Mouse (Mus musculus): Measurements from ENCODE around the gene Men1. TPM values are rescaled to one million over a fixed set of nuclear protein-coding genes. Genes with fewer than 3 reads are reported as not detected.

Men1 gene
- total RNA-seq, 2 experiments from 2014 or later = 67.5 to 73.7 TPM

DNA sequence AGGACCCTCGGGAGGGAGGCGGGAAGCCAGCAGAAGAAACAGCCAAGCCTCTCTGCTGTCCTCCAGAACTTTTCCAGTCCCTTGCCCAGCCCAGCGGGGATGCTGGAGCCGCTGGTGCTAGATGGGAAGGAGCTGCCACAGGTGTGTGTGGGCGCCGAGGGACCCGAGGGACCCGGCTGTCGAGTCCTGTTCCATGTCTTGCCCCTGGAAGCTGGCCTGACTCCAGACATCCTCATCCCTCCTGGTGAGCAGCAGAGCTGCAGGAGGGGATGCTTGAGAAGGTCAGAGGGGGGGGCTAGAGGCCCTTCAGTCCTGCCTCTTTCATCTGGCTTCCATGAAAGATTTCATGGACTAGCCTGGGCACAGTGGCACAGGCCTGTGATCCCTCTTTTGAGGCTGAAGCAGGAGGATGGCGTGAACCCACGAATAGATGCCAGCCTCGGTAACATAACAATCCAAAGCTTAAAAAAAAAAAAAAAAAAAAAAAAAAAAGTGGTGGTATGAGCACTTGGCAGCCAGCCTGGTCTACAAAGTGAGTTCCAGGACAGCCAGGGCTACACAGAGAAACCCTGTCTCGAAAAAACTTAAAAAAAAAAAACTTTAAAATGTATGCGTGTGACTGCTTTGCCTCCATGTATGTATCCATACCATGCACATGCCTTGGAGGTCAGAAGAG lies 16.8 kb downstream of the Men1 start:
- DNase-seq (ENCODE audit: low spot score in 2 of 2) = no peak
- intact Hi-C loops (cut with DNase I) = no loop called here

DNA sequence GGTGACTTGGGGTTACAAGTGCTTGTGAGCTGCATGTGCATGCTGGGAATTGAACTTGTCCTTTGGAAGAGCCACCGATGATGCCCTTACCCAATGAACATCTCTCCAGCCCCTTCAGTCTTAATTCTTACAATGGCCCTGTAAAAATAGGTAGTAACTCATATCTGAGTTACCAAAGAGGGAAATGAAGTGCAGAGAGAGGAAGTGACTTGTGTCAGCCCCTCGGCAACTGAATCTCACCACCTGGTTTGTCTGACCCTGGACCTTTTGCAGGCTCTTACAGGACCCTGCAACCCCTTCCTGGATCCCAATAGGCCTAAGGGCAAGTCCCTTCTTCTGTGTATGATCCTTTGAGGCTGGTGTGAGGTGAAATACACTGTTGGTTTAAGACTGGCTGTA lies 17.3 kb downstream of the Men1 start:
- no peak for DNase-seq (ENCODE audit: low spot score in 2 of 2)
- intact Hi-C loops (cut with DNase I) = no loop called here

DNA sequence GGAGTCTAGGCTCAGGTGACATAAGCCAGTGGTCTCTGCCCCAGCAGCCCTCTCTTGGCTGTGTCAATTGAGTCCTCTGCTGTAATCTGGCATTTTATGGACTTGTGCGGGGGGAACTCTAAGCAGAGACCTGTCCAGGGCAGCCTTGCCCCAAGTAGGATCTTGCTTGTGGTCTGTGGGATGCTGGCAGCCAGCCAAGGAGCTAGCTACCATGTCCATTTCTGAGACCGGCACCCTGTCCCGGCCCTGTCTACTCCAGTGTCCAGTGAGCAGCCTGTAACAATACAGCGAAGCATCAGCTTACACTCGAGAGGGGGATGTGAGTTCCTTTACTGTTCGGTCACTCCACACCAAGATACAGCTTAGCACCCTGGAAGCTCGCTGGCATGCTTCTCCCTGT lies 19.3 kb downstream of the Men1 start:
- DNase-seq (ENCODE audit: low spot score in 2 of 2) = no peak
- intact Hi-C loops (cut with DNase I) = no loop called here

DNA sequence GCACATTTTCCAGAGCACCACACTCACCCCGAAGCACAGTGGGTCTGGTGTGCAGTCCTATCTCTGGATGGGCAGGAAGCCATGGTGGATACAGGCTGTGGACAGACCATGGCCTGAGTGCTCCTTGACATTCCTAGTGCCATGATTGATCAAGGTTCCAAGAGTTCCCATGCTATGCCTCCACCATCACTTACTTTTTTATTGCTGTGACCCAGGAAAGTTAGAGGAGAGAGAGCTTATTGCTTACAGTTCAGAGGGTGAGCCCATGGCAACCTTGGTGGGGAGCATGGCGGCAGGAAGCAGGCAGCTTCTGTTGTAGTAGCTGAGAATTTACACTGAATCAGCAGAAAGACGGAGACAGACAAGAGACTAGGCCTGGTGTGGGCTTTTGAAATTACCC lies 26.5 kb downstream of the Men1 start:
- no peak for DNase-seq (ENCODE audit: low spot score in 2 of 2)
- intact Hi-C loops (cut with DNase I) = no loop called here

DNA sequence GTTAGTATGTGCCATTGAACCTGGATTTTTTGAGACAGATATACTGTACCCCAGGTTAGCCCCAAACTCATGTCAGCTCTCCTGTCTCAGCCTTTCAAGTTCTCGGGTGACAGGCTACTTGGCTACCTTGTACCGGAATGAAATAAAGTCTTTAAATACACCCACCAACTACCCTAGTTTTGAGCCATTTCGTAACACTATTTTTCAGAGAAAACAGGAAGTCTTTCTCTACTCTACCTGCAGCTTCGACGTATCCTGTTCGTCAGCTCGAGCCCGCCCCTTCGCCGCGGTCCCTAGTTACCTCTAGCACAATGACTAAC lies 28.3 kb downstream of the Men1 start:
- intact Hi-C loops (cut with DNase I) = no loop called here
- no peak for DNase-seq (ENCODE audit: low spot score in 2 of 2)

DNA sequence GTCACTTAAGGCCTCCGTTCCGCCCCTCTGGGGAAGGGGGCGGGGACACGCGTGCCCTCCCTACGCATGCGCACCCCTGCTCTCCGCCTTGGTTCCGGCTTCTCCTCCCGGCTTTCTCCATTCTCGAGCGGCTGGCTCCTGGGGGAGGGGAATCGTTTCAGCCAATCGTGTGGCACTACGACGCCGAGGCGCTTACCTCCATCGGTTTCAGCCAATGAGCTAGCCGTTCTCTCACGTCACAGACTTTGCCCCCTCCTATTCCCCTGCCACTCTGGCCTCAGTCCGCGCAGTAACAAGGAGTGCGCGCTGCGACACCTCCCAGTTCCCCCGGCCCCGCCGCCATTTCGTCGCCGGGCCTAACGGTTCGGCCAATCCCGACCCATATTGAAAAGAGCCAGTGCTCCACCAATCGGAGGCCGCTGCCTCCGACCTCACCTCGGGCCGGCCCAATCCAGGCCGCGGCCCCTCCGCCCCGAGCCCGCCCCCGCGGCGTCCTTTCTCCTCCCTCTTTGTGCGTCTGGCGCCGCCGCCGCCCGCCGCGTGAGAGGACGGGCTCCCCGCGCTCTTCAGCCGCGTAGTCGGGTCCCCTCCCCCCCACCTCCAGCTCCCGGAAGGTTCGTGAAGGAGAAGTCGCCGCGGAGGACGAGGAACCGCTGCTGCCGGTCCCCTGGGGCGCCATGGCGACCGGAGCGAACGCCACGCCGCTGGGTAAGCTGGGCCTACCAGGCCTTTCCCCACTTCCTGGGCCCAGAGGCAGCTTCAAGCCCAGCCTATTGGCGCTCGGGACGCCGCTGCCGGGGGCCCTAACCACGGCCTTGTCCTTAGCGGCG lies 28.8 kb downstream of the Men1 start, which contains the start of gene Sf1:
Sf1 (plus strand) TSS at position 280 of the 830 bp plus-strand sequence.
- peak; percentile 100 for DNase-seq (ENCODE audit: low spot score in 2 of 2)
- intact Hi-C loops (cut with DNase I) = no loop called here

DNA sequence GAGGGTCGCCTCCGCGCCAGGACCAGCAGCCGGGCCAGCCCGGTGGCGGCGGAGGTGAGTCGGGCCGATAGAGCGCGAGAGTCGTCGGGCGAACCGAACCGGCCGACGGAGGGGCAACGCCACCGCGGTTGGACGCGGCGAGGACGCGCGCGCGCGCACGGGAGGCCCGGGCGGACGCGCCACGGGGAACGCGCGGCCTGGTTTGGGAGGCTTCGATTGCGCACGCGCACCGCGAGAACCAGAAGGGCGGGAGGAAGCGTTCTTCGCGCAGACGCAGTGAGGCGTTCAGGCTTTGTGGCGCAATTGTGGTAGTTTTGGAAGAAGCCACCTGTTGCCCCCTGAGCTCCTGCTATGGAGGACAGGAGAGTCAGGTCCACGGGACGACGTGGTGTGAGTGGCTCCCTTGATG lies 29.5 kb downstream of the Men1 start:
- intact Hi-C loops (cut with DNase I) = no loop called here
- peak; percentile 91 for DNase-seq (ENCODE audit: low spot score in 2 of 2)

DNA sequence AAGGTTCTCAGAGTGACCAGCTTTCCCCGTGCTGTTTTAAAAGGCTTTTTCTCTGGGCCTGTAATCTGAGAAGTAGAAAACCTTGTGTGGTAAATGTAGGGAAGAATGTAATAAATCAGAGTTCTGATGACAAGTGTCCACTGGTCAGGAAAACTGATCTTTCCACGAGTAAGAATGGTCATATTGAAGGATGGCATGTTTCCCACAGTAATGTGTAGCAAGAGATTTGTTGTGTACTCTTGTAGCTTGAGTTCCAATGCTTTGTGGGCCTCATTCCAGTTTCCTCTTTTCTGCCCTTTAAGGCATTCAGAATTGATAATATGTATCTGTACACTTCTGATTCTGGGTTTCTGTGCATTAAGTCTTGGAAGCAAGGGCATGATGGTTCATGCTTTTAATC lies 30.1 kb downstream of the Men1 start:
- no peak for DNase-seq (ENCODE audit: low spot score in 2 of 2)
- intact Hi-C loops (cut with DNase I) = loop anchor here (5.0 kb wide), 1 partner anchor 52 kb away; the partner anchor contains the start of gene Nrxn2

DNA sequence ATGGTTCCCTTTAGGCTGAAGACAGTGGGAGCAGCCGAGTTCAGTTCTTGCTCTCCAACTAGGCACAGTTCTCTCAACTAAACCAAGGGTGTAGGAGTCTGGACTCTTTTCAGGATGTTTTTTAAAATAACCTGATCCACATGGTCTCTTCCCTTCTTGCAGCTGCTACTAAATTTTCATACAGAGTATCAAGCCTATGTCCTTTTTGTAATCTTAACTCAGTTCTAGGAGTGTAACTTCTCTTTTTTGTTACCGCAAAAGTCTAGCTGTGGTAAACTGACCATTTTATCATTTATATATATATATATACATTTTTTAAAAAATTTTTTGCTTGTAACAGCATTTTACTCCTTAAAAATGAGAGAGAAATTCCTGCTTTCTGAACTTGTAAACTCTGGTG lies 35.4 kb downstream of the Men1 start:
- intact Hi-C loops (cut with DNase I) = no loop called here
- DNase-seq (ENCODE audit: low spot score in 2 of 2) = no peak

DNA sequence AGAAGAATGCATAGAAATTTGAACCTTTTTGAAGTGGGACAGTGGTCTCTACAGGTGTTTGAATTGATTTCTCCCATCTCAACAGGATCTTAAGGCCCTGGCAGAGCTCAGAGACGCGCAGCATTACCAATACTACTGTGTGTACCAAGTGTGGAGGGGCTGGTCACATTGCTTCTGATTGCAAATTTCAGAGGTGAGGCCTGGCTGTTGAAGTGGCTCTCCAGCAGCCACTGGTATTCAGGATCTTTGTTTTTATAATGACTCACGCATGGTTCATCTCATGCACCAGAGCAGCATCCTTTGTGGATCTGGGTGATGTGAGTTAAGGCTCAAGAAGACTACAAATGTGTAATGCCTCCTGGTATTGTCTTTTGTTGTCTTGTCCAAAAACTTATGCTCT lies 37.7 kb downstream of the Men1 start:
- intact Hi-C loops (cut with DNase I) = no loop called here
- no peak for DNase-seq (ENCODE audit: low spot score in 2 of 2)

DNA sequence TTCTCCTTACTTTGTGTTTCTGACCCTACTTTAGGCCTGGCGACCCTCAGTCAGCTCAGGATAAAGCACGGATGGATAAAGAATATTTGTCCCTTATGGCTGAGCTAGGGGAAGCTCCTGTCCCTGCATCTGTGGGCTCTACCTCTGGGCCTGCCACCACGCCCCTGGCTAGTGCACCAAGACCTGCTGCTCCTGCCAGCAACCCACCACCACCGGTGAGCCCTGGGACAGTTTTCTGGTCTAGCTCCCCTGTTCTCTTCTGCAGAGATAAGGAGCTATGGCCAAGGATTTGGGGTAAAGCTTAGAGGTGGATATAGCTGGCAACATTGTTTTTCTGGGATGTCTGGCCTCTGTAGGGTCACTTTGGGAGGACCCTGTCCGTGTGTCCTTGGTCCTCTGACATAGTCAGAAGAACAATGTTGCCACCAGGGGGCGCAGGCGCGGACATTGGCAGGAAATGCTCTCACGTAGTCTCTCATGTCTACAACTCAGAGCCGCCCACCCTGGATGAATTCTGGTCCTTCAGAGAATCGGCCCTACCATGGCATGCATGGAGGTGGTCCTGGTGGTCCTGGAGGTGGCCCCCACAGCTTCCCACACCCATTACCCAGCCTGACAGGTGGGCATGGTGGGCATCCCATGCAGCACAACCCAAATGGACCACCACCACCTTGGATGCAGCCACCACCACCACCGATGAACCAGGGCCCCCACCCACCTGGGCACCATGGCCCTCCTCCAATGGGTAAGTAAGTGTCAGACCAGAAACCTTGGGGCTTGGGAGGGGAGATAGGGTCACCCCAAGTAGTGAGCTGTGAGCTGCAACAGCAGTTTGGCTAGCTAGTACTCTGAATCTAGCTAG lies 39.0 kb downstream of the Men1 start:
- intact Hi-C loops (cut with DNase I) = no loop called here
- peak; percentile 55 to 65 for DNase-seq (ENCODE audit: low spot score in 2 of 2)

DNA sequence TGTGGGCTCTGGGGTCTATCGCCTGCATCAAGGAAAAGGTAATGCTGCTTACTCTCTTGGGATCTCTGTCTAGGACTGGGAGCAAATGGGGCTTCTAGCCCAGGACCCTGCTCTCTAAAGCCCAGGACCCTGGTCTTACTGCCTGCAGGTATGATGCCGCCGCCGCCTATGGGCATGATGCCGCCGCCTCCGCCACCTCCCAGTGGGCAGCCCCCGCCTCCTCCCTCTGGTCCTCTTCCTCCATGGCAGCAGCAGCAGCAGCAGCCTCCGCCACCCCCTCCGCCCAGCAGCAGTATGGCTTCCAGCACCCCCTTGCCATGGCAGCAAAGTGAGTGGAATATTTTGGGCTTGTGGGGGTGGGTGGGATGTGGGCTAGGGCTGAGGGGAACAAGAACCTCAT lies 39.8 kb downstream of the Men1 start:
- intact Hi-C loops (cut with DNase I) = no loop called here
- no peak for DNase-seq (ENCODE audit: low spot score in 2 of 2)

DNA sequence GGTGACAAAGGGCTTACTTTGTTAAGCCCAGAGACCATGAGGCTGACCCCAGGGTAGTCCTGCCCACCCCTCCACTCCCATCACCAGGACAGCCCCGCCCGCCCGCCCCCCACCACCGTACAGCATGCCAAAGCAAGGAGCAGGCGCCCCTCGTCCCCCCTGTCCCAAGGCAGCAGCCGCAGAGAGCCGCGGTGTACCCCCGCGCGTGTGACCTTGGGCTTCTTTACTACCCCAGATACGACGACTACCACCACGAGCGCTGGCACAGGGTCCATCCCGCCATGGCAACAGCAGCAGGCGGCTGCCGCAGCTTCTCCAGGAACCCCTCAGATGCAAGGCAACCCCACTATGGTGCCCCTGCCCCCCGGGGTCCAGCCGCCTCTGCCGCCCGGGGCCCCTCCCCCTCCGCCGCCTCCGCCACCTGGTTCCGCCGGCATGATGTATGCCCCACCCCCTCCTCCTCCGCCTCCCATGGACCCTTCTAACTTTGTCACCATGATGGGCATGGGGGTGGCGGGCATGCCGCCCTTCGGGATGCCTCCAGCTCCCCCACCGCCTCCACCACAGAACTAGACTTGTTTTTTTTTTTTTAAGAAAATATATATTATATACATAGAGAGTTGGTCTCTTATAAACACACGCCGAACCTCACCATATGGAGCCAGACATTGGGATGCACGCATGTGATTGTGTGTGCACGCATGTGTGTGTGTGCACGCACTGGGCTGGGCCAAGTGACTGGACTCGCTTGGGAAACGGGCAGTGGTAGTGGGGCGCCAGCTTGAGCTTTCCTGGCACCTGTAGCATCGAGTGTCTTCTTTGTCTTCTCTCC lies 40.9 kb downstream of the Men1 start:
- DNase-seq (ENCODE audit: low spot score in 2 of 2) = peak in 1 of 2 experiments; percentile 3
- intact Hi-C loops (cut with DNase I) = no loop called here

DNA sequence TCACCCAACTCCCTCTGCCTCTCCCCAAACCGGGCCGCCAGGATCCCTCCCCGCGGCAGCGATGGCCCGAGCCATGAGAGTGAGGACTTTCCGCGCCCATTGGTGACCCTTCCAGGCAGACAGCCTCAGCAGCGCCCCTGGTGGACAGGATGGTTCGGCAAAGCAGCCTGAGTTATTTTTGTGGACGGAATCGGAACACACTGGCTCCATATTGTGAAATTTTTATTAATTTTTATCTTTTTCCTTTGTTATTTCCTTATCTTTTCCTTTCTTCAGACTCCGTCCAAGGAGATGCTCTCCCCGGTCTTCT lies 41.4 kb downstream of the Men1 start:
- intact Hi-C loops (cut with DNase I) = no loop called here
- DNase-seq (ENCODE audit: low spot score in 2 of 2) = peak in 1 of 2 experiments; percentile 19

DNA sequence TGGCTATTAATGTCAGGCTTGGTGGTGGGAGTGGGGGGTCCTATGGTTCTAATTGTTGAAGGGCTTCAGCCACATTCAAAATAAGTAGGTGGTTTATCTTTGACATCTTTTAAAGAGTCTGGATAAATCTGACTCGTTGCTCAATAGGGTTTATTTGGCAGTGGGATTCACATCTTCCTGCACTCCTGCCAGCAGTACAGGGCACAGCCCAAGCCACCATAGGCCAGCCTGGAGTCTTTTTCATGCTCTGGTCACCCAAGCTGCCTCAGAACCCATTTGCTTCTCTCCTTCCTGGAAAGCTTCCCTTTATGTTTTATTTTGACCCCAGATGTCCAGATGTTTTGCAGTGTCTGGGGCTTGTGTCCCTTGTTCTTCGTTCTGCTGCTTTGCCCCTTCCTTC lies 41.9 kb downstream of the Men1 start:
- DNase-seq (ENCODE audit: low spot score in 2 of 2) = no peak
- intact Hi-C loops (cut with DNase I) = no loop called here

DNA sequence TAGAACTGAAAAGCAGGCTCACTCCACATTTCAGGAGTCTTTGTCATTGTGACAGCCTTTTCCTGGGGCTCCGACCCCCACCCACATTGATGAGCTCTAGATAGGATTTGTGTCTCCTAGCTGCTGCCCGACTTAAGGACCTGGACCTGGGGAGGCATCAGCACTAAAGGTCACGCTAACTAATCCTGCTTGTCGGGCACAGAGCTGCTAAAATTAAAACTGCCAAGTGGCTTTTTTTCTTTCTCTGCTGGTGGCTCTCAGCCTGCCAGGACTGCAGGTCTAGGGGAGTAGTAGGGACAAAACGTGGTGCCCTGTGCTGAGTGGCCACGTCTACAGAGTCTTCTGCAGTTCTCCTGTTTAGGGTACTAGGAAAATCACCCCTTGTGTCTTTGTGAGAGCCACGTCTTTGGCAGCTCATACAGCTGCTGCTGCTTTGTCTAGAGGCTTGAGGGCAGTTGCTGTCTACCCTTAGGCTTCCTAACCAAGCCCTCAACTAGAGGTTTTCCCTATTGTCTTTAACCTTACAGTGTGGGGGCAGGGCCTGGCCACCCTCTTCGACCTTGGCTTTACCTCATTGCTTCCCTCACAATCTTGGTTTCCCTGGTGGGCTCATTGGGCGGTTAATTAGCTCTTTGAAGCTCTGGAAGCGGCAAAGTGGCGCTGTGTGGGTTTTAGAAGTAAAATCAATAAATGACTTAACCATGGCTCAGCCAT lies 42.7 kb downstream of the Men1 start:
- intact Hi-C loops (cut with DNase I) = no loop called here
- no peak for DNase-seq (ENCODE audit: low spot score in 2 of 2)

DNA sequence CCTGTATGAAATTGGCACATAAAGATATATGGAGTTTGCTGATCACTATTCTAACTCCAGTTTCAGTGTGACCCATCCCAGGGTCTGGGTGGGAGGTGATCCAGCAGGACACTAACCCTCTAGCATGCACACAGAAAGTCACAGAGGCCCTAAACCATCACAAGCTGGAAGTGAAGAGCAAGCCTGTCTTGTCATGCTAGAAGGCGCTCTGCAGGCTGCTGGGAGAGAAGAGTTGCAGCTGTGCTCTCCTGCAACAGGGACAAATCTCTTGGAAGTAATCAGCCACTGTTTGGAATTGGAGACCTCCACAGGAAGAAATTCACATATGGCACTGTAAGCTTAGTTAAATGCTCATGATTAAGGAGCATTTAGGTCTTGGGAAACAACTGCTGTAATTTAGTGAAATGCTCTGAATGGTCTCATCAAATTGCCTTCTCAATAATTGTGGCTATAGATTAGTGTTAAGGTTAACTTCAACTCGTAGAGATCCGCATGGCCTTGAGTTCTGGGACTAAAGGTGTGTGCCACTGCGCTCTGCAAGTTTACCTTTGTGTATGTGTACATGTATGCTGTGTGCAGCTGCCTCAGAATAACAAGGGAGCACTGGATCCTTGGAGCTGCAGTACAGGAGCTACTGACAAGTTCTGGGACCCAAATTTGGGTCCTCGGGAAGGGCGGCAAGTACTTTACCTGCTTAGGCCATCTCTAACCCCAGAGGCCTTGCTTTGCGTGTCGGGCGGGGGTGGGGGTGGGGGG lies 45.8 kb downstream of the Men1 start:
- intact Hi-C loops (cut with DNase I) = no loop called here
- DNase-seq (ENCODE audit: low spot score in 2 of 2) = no peak

DNA sequence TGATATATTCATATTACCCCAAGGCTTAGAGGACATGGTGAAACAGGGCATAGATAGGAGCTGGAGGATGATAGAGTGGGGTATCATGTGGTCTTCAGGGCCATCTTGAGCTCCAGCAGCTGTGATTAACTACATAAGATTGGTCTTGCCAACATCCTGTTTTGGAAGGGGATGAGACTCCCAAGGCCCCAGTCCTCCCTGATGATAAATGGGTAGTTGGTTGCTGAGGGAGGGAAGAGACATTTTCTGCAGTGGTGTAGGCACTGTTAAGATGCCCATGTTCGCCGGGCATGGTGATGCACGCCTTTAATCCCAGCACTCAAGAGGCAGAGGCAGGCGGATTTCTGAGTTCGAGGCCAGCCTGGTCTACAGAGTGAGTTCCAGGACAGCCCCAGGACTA lies 46.5 kb downstream of the Men1 start:
- intact Hi-C loops (cut with DNase I) = no loop called here
- DNase-seq (ENCODE audit: low spot score in 2 of 2) = no peak
